Mouse (Mus musculus) gastrocnemius, postnatal 36 days (tissue): ENCODE results near the gene Nsun7. TPM values are rescaled to one million over a fixed set of nuclear protein-coding genes. Genes with fewer than 3 reads are reported as not detected.

Experiments
- DNase-seq, 2 experiments: peaks; one replicate each; pipeline ENCODE4 v3.0.0; 2022
- intact Hi-C: fragments of 180-260 bp; cut with DNase I; formaldehyde crosslinking; loops from one replicate; pipeline ENCODE4 v1.15.1; 2025
- total RNA-seq, 2 experiments: library from RNA; stranded (reverse); gene quantifications; 2 replicates each; pipeline ENCODE4 v1.2.3; 2021

Nsun7 gene
- total RNA-seq, 2 experiments from 2014 or later, result not detected

DNA sequence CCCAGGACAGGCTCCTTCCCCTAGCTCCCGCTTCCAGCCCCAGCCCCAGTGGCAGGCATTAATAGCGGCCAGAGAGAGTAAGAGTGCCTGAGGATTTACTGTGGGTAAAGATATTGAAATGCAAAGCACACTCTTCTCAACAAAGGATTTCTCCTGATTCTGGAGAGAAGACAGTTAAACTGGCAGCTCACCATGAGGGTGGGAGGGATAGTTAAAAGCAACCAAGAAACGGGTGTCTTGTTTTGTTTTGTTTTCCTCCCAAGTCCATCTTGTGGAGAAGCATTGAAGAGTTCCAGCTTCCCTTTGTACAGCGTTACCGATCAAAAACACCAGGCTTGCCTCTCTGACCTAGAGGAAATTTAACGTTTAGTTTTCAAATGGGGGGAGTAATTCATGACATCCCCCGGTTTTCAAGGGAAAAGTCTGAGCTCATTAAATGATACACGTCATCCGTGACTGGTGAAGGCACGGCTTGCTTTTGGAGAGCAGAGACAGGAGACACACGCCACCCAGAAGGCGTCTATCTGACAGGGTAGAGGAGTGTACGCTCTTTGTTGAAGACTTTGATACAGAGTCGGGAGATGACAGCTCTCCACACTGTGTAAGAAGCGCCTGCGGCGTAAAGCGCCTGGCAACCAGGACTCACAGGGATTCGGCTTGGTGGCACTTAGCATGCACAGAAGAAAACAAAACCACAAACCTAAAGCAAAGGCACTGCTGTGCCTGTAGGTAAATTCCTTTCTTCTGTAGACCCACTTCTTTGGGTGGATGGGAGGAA, 68.4 kb downstream of the Nsun7 start:
- intact Hi-C loops, result no loop called here

GRCm38 (mm10) chr5:66328766-66329165, 69.1 kb downstream of the Nsun7 start:
- DNase-seq, result no peak
- intact Hi-C loops, result no loop called here

More for the DNA sequence above, 68.4 kb downstream of the Nsun7 start:
- DNase-seq, result no peak

DNA sequence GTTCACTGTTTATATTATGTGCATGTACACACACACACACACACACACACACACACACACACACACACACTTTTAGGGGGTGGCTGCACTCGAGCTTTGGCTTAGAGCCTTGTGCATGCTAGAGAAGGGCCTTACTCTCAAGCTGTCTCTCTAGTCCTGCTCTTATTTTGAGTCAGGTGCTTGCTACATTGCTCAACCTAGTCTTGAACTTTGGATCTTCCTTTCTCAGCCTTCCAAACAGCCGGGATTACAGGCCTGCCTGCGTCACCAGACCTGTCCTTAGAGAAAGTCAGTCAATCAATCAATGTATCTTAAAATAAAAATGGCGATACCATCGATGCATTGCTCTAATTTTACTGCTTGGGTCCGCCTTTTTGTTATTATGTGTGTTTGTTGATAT, 71.1 kb downstream of the Nsun7 start:
- DNase-seq, result no peak
- intact Hi-C loops, result no loop called here

DNA sequence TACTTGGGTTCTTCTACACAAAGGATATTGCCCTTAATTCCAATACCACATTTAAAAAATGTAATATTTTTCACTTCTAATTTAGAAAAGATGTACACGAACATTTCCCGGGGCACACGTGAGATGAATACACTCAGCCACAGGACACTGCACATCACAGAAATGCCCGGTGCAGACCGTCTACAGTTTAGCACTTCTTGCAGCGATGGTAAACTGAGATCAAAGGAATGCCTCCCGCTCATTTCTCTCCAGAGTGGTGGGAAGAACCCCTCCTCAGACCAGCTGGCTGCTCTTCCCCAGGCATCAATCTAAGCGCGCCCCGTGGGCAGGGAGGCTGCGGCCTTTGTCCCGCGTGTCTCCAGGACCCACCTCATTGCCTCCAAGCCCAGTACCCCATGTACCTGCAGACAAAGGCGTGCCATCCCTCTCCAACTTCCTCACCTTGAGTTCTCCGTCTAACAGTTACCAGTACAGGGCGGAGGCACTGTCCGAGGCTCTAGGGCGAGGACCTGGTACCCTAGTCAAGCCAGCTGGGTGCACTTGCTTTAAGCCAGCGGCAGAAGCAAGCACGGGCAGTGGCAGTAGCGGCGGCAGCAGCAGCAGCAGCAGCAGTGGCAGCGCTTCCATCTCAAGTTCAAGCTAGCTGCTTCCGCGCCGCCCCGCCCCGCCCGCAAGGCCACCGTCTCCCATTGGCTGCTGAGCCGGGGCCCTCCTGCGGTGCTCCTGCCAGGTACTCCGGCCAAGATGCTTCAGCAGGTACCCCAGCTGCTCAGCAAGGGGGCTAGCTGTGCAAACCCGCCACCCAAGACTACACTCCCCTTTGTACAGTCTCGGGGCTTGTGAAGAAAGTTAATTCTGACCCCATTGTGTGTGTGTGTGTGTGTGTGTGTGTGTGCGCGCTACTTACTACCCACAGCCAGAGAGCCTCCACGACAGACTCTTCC, 77.6 kb downstream of the Nsun7 start:
- intact Hi-C loops, result no loop called here
- peak; percentile 27 to 40 for DNase-seq

GRCm38 (mm10) chr5:66337969-66338345, 78.3 kb downstream of the Nsun7 start:
- DNase-seq, result no peak
- intact Hi-C loops, result no loop called here

- intact Hi-C loops, result no loop called here
- no peak for DNase-seq
Measured at GRCm38 (mm10) chr5:66338583-66338982, 78.9 kb downstream of the Nsun7 start.

- intact Hi-C loops, result no loop called here
- no peak for DNase-seq
Measured at GRCm38 (mm10) chr5:66340356-66341102, 80.8 kb downstream of the Nsun7 start.

GRCm38 (mm10) chr5:66341848-66342247, 82.2 kb downstream of the Nsun7 start:
- intact Hi-C loops, result no loop called here
- DNase-seq, result no peak

DNA sequence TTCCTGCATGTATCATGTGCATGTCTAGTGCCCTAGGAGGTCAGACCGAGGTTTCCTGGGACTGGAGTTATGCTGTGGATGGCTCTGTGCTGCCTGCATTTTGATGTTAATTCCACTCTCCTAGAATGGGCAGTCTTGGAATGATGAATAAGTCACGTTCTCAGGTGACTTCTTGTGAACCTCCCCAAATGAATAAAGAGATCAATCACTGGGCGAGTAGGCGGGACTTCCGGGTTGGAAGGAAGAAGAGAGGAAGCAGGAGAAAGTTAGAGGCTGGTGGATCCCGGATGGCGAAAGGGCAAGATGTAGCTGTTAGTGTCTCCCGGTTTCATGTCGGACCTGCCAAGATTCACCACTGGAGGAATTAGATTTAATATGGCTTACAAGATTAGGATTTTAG, 82.6 kb downstream of the Nsun7 start:
- intact Hi-C loops, result no loop called here
- no peak for DNase-seq

- DNase-seq, result no peak
- intact Hi-C loops, result no loop called here
Measured at GRCm38 (mm10) chr5:66344182-66344581, 84.5 kb downstream of the Nsun7 start.

DNA sequence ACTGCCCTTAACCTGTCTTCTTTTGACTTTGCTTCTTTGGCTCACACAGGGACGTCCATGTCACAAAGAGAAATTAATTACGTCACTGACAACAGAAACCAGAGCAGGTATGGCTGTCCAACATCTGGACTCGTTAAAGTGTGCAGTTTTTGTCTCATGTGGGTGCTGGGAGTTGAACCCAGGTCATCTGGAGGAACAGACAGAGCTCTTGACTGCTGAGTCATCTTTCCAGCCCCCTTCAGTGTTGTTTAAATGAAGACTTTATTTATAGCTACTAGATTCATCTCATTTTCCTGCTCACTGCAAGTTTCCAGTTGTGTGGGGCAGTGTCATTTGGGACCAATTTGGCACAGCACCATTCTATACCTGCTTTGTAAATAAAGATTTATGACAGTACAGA, 85.4 kb downstream of the Nsun7 start:
- intact Hi-C loops, result no loop called here
- no peak for DNase-seq

DNA sequence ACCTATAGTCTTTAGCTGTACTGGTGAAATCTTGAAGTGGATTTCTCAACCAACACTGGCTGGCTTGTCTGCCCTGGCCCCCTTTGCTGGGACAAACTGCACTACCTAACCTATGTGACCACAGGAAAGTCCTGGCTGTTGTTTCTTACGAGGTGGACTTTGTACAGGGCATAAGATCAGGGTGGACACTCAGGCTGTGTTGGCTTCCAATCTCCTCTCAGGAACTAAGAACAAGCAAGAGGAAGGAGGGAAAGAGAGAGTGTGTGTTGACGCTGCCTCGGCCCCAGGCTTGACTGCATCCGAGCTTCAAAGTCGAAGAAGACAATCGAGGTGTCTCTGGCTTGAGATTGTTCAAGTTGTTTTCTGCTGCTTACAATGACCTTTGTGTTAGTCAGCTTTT, 87.1 kb downstream of the Nsun7 start:
- intact Hi-C loops, result no loop called here
- no peak for DNase-seq

Other genes starting within 250 kb of the Nsun7 start
- gene Rbm47, start 86.8 kb upstream of the Nsun7 start, total RNA-seq, result under 1 TPM; 0.47 to 0.71 TPM